Mouse (Mus musculus): ENCODE measurements around the gene Olfr1497. TPM values are rescaled to one million over a fixed set of nuclear protein-coding genes. Genes with fewer than 3 reads are reported as not detected.
"Not testable (repeated sequence)": the region's sequence is repeated elsewhere in the genome, so short reads cannot be mapped to it uniquely, and the experiment has no call there.

The Olfr1497 gene
- total RNA-seq (2021): not detected
- long read RNA-seq, experiment 1: 0 reads
- long read RNA-seq, experiment 2: 0 reads

GRCm38 (mm10) chr19:13798102-13798501 lies at the start of gene Olfr1497:
Olfr1497 (minus strand) TSS chr19:13798202.
- no peak for DNase-seq (ENCODE audit: low spot score in 2 of 2)

DNA sequence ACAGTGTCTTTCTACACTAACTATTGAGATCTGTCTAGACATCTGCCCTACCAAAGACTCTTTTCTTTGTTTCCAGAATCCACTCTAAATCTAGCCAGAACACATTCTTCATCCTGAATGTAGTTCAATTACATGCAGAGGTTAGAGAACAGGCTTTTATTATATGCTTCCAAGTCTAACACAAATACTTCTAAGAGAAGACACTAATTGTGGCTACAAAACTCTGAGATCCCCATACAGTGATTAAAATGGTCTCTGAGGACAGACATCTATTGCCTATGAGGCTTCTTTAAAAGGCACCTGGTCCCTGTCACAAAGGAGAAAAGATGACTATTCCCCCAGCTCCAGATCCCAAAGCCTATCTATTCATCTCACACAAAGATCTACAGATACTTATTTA lies 32.4 kb upstream of the Olfr1497 start, which contains the start of gene Olfr1500:
Olfr1500 (minus strand) TSS at position 101 of the 400 bp plus-strand sequence.
- no peak for DNase-seq (ENCODE audit: low spot score in 2 of 2)

GRCm38 (mm10) chr19:13828447-13828846 lies 30.4 kb upstream of the Olfr1497 start:
- no peak for DNase-seq (ENCODE audit: low spot score in 2 of 2)

- DNase-seq (ENCODE audit: low spot score in 2 of 2): no peak
These were observed 22.8 kb upstream of the Olfr1497 start for GRCm38 (mm10) chr19:13820847-13821246.

- DNase-seq (ENCODE audit: low spot score in 2 of 2): no peak
These were observed 21.3 kb upstream of the Olfr1497 start, which contains the start of gene Olfr1499 for GRCm38 (mm10) chr19:13819347-13819746. Olfr1499 (minus strand) TSS chr19:13819447.

DNA sequence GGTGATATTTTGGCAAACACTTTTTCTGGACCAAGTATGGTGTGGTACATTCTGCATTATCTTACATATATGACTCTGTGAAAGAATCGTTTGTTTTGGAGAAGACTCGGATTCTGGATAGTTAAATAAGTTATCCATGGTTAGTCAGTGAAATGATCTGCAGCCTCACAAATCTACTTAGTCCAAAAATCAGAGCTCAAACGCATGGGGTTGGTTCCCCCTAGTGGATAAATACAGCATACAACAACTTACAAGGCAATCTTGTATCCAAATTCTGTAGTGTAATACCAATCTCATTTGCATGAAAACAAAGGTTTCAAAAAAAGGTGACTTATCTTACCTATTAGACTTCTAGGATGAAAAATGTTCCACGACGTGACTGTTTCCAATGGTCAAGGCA lies 20.8 kb upstream of the Olfr1497 start:
- DNase-seq (ENCODE audit: low spot score in 2 of 2): no peak

DNA sequence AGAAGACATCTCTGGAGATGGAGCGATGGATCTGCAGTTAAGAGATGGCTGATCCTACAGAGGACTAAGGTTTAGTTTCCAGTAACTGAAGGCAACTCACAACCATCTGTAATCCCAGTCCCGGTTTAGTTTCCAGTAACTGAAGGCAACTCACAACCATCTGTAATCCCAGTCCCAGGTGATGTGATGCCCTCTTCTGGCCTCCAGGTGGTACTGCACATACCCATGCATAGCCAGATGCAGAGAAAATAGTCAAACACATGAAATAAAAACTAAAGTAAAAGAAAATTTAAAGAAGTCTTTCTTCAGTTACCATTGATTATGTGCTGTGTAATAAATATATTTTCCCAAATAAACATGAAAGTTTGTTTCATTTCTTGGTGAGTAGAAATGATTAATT lies 14.8 kb upstream of the Olfr1497 start:
- DNase-seq (ENCODE audit: low spot score in 2 of 2): no peak

DNA sequence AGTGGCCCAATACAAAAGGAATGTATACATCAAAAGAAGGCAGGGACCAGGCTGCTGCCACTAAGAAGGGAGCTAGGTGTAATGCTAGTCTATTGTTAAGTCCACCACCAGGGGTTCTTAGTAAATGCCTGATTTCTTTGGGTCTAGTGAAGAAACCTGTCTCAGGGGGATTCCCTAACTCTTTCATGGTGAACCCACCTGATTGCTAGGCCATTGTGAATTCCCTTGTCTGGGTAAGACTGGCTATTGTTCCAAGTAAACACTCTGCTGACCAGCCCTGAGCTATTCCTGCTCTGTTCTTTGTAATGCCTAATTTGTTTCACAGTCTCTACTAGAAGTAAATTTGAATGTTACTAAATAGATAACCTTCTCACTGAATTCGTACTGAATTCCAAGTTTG lies 7.5 kb upstream of the Olfr1497 start:
- not testable (repeated sequence) for DNase-seq (ENCODE audit: low spot score in 2 of 2)

- no peak for DNase-seq (ENCODE audit: low spot score in 2 of 2)
These were observed 20.4 kb downstream of the Olfr1497 start, which contains the start of gene Olfr1496 for GRCm38 (mm10) chr19:13777578-13777977. Olfr1496 (plus strand) TSS chr19:13777878.

- no peak for DNase-seq (ENCODE audit: low spot score in 2 of 2)
These were observed 29.3 kb downstream of the Olfr1497 start for GRCm38 (mm10) chr19:13768565-13769276.

DNA sequence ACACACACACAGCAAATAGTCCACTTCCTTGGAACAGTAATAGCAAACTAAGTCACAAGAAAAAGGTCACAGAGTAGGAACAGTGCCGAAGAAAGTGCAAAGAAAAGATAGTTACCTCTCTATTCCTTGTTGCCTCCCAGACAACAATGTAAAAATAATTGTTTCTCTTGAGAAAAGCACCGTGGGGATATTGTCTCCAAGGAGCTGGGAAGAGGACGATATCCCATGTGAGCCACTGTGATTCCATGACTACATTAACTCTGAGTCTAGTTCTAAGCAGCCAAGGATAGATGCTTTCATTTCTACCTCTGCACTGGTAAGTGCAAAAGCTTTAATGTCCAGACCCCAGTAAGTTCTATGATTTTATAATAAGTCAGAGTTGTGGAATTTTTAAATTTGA lies 33.7 kb downstream of the Olfr1497 start, which contains the start of gene Olfr1495:
Olfr1495 (plus strand) TSS at position 301 of the 400 bp plus-strand sequence.
- no peak for DNase-seq (ENCODE audit: low spot score in 2 of 2)

DNA sequence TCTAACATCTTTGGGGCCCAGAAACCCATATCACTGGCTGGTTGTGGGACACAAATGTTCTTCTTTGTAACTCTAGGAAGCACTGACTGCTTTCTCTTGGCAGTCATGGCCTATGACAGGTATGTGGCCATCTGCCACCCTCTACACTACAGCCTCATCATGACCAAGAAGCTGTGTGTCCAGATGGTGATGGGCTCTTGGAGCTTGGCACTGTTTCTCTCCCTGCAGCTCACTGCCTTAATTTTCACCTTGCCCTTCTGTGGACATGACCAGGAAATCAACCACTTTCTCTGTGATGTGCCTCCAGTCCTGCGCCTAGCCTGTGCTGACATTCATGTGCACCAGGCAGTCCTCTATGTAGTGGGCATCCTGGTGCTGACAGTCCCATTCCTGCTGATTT lies 48.6 kb downstream of the Olfr1497 start:
- DNase-seq (ENCODE audit: low spot score in 2 of 2): no peak

Other genes with a start within 250 kb of the Olfr1497 start
- gene Olfr1484, start 214.7 kb downstream of the Olfr1497 start, total RNA-seq (2021): not detected
- not detected for gene Olfr1487, start 180.8 kb downstream of the Olfr1497 start, total RNA-seq (2021)
- gene Olfr1489, start 166.6 kb downstream of the Olfr1497 start, total RNA-seq (2021): not detected
- gene Olfr1490, start 147.1 kb downstream of the Olfr1497 start, total RNA-seq (2021): not detected
- gene Olfr1491, start 100.9 kb downstream of the Olfr1497 start, total RNA-seq (2021): not detected
- not detected for gene Olfr1493-ps1, start 74.9 kb downstream of the Olfr1497 start, total RNA-seq (2021)
- not detected for gene Olfr1494, start 58.5 kb downstream of the Olfr1497 start, total RNA-seq (2021)
- gene Olfr1495, start 33.6 kb downstream of the Olfr1497 start, total RNA-seq (2021): not detected
- gene Olfr1496, start 20.3 kb downstream of the Olfr1497 start, total RNA-seq (2021): not detected
- not detected for gene Olfr1499, start 21.2 kb upstream of the Olfr1497 start, total RNA-seq (2021)
- gene Olfr1500, start 32.3 kb upstream of the Olfr1497 start, total RNA-seq (2021): not detected
- not detected for gene Olfr1501, start 52.5 kb upstream of the Olfr1497 start, total RNA-seq (2021)
- not detected for gene Olfr1502, start 63.6 kb upstream of the Olfr1497 start, total RNA-seq (2021)
- gene Olfr1504, start 99.7 kb upstream of the Olfr1497 start, total RNA-seq (2021): not detected
- gene Olfr1505, start 115.3 kb upstream of the Olfr1497 start, total RNA-seq (2021): not detected